Mouse (Mus musculus) liver, postnatal 0 days (tissue): ENCODE results near the gene Lfng. TPM values are rescaled to one million over a fixed set of nuclear protein-coding genes. Genes with fewer than 3 reads are reported as not detected.
A peak's percentile ranks its signal among the peaks of the same experiment; 100 is the strongest.

Experiments used
- ATAC-seq: fragments of 200-750 bp; cut with Nextera tagmentation; 2 replicates; pipeline ENCODE4 v1.8.0; 2017; ENCODE audit warnings: mild to moderate bottlenecking, moderate library complexity
- DNase-seq: peaks from one replicate; pipeline ENCODE4 v3.0.0-alpha.2; 2016
- H3K27ac ChIP-seq: fragments of 300-500 bp; sonication (generic); 2 replicates; pipeline ENCODE4 v1.5.1; 2014; ENCODE audit warnings: antibody characterized with exemption, moderate library complexity, mild to moderate bottlenecking, low read depth
- H3K27me3 ChIP-seq: fragments of 300-500 bp; sonication (generic); 2 replicates; pipeline ENCODE4 v1.6.1; 2014; ENCODE audit warnings: low read length, control low read depth, mixed read lengths; ENCODE audit not compliant: insufficient read depth
- H3K36me3 ChIP-seq: fragments of 300-500 bp; sonication (generic); replicated peaks from 2 replicates; pipeline ENCODE4 v1.6.1; 2014; ENCODE audit warnings: mild to moderate bottlenecking, control low read depth, low read length, moderate library complexity, mixed read lengths; ENCODE audit not compliant: insufficient read depth
- H3K4me1 ChIP-seq: fragments of 300-500 bp; sonication (generic); 2 replicates; pipeline ENCODE4 v1.6.1; 2014; ENCODE audit warnings: antibody characterized with exemption, mild to moderate bottlenecking, control low read depth; ENCODE audit not compliant: insufficient read depth
- H3K4me2 ChIP-seq: fragments of 300-500 bp; sonication (generic); 2 replicates; pipeline ENCODE4 v1.6.1; 2014; ENCODE audit warnings: low read depth, mild to moderate bottlenecking, low read length, moderate library complexity, mixed read lengths
- H3K4me3 ChIP-seq: fragments of 300-500 bp; sonication (generic); 2 replicates; pipeline ENCODE4 v1.5.1; 2014; ENCODE audit warnings: low read depth, low read length
- H3K9ac ChIP-seq: fragments of 300-500 bp; sonication (generic); replicated peaks from 2 replicates; pipeline ENCODE4 v1.6.1; 2014; ENCODE audit warnings: mild to moderate bottlenecking, moderate library complexity
- H3K9me3 ChIP-seq: fragments of 300-500 bp; sonication (generic); 2 replicates; pipeline ENCODE4 v1.6.1; 2016; ENCODE audit warnings: mild to moderate bottlenecking, control low read depth, low read length, mixed read lengths
- CTCF ChIP-seq: sonication (generic); IDR thresholded peaks from 2 replicates; pipeline ENCODE4 v1.5.1; 2016; ENCODE audit warnings: antibody characterized with exemption, low read depth
- EP300 ChIP-seq: IDR thresholded peaks from 2 replicates; pipeline ENCODE4 v1.6.1; 2016; ENCODE audit warnings: antibody characterized with exemption, low read depth, mild to moderate bottlenecking
- whole genome bisulfite sequencing: fragments of 180-500 bp; shearing (Covaris S2); extraction: QIAGEN DNeasy Blood & Tissue Kit; methylation state at CpG from one replicate; pipeline ENCODE4 v1.1.7; 2014; ENCODE audit not compliant: insufficient replicate concordance; 5-methylcytosine and 5-hydroxymethylcytosine counted together
- polyA plus RNA-seq: library from polyadenylated mRNA; unstranded; fragments of >200 nt; fragmentation: Nextera tagmentation; extraction: Ambion mirVana; gene quantifications from 2 replicates; pipeline ENCODE4 v1.2.1, GENCODE M21; 2015

The Lfng gene
- polyA plus RNA-seq, 1 experiment from 2014 or later = 5.9 TPM

- Histone ChIP-seq H3K4me1 (peaks cover 10% of the 10 kb centered on the region), H3K9ac (no peak overlapping the region), H3K27me3 (no peaks in the 10 kb centered on the region), H3K4me2 (no peak overlapping the region), H3K36me3 (peaks cover 2% of the 10 kb centered on the region; the same call in 1 of the 2 replicates), H3K4me3 (no peak overlapping the region), H3K9me3 (no peaks in the 10 kb centered on the region), H3K27ac (no peak overlapping the region)
- TF ChIP-seq CTCF (no peak), EP300 (no peak)
- ATAC-seq (no peak), DNase-seq (no peak)
- WGBS = 80% methylated on average over 1 of the region's 1 CpGs
Observed at GRCm38 (mm10) chr5:140660398-140660797, 53.3 kb downstream of the Lfng start.

GRCm38 (mm10) chr5:140661427-140661826 lies 54.3 kb downstream of the Lfng start:
- Histone ChIP-seq H3K9ac (no peak overlapping the region), H3K4me3 (no peak overlapping the region), H3K4me1 (peaks cover 10% of the 10 kb centered on the region), H3K27ac (no peak overlapping the region), H3K4me2 (no peak overlapping the region), H3K36me3 (peaks cover 4% of the 10 kb centered on the region; the same call in 1 of the 2 replicates), H3K27me3 (no peaks in the 10 kb centered on the region), H3K9me3 (no peaks in the 10 kb centered on the region)
- DNase-seq = no peak
- TF ChIP-seq EP300 (no peak), CTCF (no peak)
- no peak for ATAC-seq
- 74% methylated on average over 8 of the region's 8 CpGs for WGBS

GRCm38 (mm10) chr5:140661875-140662643 lies 54.9 kb downstream of the Lfng start:
- no peaks in the 10 kb centered on the region for H3K27me3 ChIP-seq
- TF ChIP-seq EP300 = no peak
- TF ChIP-seq CTCF = no peak
- H3K36me3 ChIP-seq = peaks cover 4% of the 10 kb centered on the region; the same call in 1 of the 2 replicates
- H3K4me2 ChIP-seq = 0 out of 2 replicates have a peak overlapping the region, but pooled peaks have one; percentile 26
- H3K4me3 ChIP-seq = no peak overlapping the region
- no peak for ATAC-seq
- no peak for DNase-seq
- no peaks in the 10 kb centered on the region for H3K9me3 ChIP-seq
- WGBS = 54% methylated on average over 12 of the region's 12 CpGs
- H3K27ac ChIP-seq = peak overlapping the region; percentile 22; the same call in 1 of the 2 replicates
- H3K9ac ChIP-seq = no peak overlapping the region
- peaks cover 10% of the 10 kb centered on the region for H3K4me1 ChIP-seq

- no peaks in the 10 kb centered on the region for H3K27me3 ChIP-seq
- H3K4me1 ChIP-seq = peaks cover 10% of the 10 kb centered on the region
- H3K36me3 ChIP-seq = peaks cover 4% of the 10 kb centered on the region; the same call in 1 of the 2 replicates
- peak overlapping the region; percentile 35; the same call in 1 of the 2 replicates for H3K27ac ChIP-seq
- ATAC-seq (peak; percentile 58), DNase-seq (no peak)
- H3K4me3 ChIP-seq = no peak overlapping the region
- no peak overlapping the region for H3K9ac ChIP-seq
- H3K4me2 ChIP-seq = peak overlapping the region; percentile 26; the same call in 1 of the 2 replicates
- whole genome bisulfite sequencing = 45% methylated on average over 17 of the region's 17 CpGs
- H3K9me3 ChIP-seq = no peaks in the 10 kb centered on the region
- TF ChIP-seq EP300 (no peak), CTCF (no peak)
Observed at GRCm38 (mm10) chr5:140662741-140663592, 55.8 kb downstream of the Lfng start.

GRCm38 (mm10) chr5:140663621-140664180 lies 56.6 kb downstream of the Lfng start:
- ATAC-seq (peak; percentile 51; the same call in 1 of the 2 replicates), DNase-seq (peak; percentile 73)
- peaks cover 10% of the 10 kb centered on the region for H3K4me1 ChIP-seq
- TF ChIP-seq EP300 (no peak), CTCF (peak; percentile 82)
- 0 out of 2 replicates have a peak overlapping the region, but pooled peaks have one; percentile 35 for H3K27ac ChIP-seq
- H3K27me3 ChIP-seq = no peaks in the 10 kb centered on the region
- H3K9me3 ChIP-seq = no peaks in the 10 kb centered on the region; the same call in 1 of the 2 replicates
- H3K4me2 ChIP-seq = no peak overlapping the region
- no peak overlapping the region for H3K4me3 ChIP-seq
- no peak overlapping the region for H3K9ac ChIP-seq
- peaks cover 6% of the 10 kb centered on the region for H3K36me3 ChIP-seq
- 40% methylated on average over 7 of the region's 7 CpGs for WGBS

Other genes with a start within 250 kb of the Lfng start
- gene Snx8, start 218.1 kb upstream of the Lfng start, polyA plus RNA-seq = 11.4 and 12.1 TPM in 2 replicates
- 35.5 and 38.7 TPM in 2 replicates for gene Eif3b, start 188.0 kb upstream of the Lfng start, polyA plus RNA-seq
- gene Gm4869, start 161.7 kb upstream of the Lfng start, polyA plus RNA-seq = not detected in 2 replicates
- gene Chst12, start 101.8 kb upstream of the Lfng start, polyA plus RNA-seq = 8.6 and 9.1 TPM in 2 replicates
- not detected in 2 replicates for gene Grifin, start 42.2 kb upstream of the Lfng start, polyA plus RNA-seq
- gene Ttyh3, start 41.7 kb downstream of the Lfng start, polyA plus RNA-seq = 5.2 and 6.5 TPM in 2 replicates
- gene Iqce, start 95.1 kb downstream of the Lfng start, polyA plus RNA-seq = 3.6 and 4.2 TPM in 2 replicates
- 4.7 and 4.9 TPM in 2 replicates for gene Brat1, start 97.7 kb downstream of the Lfng start, polyA plus RNA-seq
- gene Amz1, start 116.8 kb downstream of the Lfng start, polyA plus RNA-seq = 2.1 and 2.2 TPM in 2 replicates
- 12.7 and 14.5 TPM in 2 replicates for gene Gna12, start 223.1 kb downstream of the Lfng start, polyA plus RNA-seq